Mouse (Mus musculus) macrophage (primary cell): Measurements from ENCODE around the gene Espn. TPM values are rescaled to one million over a fixed set of nuclear protein-coding genes. Genes with fewer than 3 reads are reported as not detected.

Source experiments
- H3K27ac ChIP-seq: fragments of 350-480 bp; formaldehyde crosslinking; 2 replicates; pipeline ENCODE4 v1.9.0; 2021
- H3K36me3 ChIP-seq: fragments of 350-480 bp; formaldehyde crosslinking; 2 replicates; pipeline ENCODE4 v1.9.0; 2021; ENCODE audit errors: inconsistent target
- H3K4me3 ChIP-seq: fragments of 350-480 bp; formaldehyde crosslinking; 2 replicates; pipeline ENCODE4 v1.9.0; 2021; ENCODE audit errors: inconsistent target
- H3K79me2 ChIP-seq: fragments of 350-480 bp; formaldehyde crosslinking; 2 replicates; pipeline ENCODE4 v1.9.0; 2021; ENCODE audit errors: inconsistent target
- WGBS: methylation state at CpG from one replicate; pipeline ENCODE4 v1.1.7; 2026; ENCODE audit warnings: inconsistent platforms; ENCODE audit not compliant: missing documents; 5-methylcytosine and 5-hydroxymethylcytosine counted together
- polyA plus RNA-seq: library from polyadenylated mRNA; stranded (reverse); fragments of 250-400 nt; gene quantifications from 3 replicates; pipeline ENCODE4 v1.2.4, GENCODE M21; 2018; ENCODE audit warnings: inconsistent platforms

Gene Espn
- polyA plus RNA-seq, 1 experiment from 2014 or later, result 0.34 TPM

- 21% methylated on average over 10 of the region's 10 CpGs for WGBS
- H3K4me3 ChIP-seq, result no peak overlapping the region
- no peak overlapping the region for H3K27ac ChIP-seq
- no peaks in the 10 kb centered on the region for H3K36me3 ChIP-seq
- no peaks in the 10 kb centered on the region for H3K79me2 ChIP-seq
Observed at GRCm38 (mm10) chr4:152072655-152073054, 79.5 kb downstream of the Espn start.

DNA sequence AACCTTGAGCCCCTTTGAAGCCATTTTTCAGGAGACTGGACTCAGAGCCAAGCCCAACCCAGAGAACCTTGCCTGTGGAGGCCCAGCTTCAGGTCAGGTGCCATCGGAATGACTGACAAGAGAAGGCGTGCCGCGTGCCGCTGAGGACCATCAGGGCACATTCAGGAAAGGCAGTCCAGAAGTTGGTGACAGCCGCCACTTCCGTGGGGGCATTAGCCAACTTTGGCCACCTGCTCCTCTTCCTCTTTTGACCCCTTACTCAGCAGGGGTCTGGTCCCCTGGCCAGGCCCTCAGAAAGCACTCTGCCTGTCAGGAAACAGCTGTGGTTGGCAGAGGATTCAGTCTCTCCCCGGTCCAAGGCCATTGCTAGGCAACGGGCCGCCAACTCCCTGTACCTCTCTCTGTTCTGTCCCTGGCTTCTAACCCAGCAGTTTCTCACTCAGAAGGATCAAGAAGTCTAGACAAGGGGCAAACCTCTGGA, 80.0 kb downstream of the Espn start, which contains the start of gene Plekhg5:
Gene Plekhg5, plus strand, starts transcription at position 378 of the 481 bp plus-strand sequence.
- WGBS, result 15% methylated on average over 10 of the region's 10 CpGs
- Histone ChIP-seq H3K36me3 (no peaks in the 10 kb centered on the region), H3K27ac (no peak within 1 kb of the TSS), H3K4me3 (no peak within 1 kb of the TSS), H3K79me2 (no peaks in the 10 kb centered on the region)

DNA sequence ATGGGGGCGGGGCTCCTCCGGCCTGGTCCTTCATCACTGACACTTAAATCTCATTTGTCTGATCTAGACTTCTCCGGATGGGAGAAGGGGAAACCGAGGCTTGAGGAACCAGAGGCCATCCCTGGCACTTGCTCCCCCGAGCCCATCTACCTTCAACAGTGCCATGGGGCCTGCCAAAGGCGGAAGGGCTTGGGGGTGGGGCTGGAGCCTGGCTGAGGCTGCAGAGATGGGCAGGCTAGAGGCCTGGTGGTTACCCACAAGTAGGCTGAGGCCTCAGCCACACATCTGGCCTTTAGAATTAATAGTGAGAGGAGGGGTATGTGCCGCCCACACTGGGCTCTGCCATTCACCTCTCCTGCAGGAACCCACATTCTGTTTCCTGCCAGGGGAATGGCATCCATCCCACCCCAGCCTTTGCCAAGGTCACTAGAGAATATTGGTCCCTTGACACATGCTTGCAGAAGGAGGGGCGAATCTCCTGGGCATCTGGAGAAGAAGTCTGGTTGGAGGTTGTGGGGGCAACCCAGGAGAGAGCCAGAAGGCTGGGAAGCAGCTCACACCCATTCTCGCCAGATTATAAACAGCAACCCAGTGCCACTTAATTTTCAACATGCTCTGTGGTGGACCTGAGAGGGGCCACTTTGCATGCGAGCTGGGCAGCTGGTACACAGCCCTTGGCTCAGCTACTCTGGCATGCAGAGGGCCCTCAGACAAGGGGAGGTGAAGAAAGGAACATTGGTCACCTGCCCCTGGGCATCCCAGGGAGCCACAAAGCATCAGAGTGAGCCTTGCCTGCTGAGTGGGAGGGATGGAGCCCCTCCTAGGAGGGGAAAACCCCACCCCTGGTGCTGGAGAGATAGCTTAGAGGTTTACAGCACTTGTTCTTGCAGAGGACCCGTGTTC, 81.4 kb downstream of the Espn start:
- Histone ChIP-seq H3K36me3 (no peaks in the 10 kb centered on the region), H3K79me2 (no peaks in the 10 kb centered on the region), H3K4me3 (no peak overlapping the region), H3K27ac (no peak overlapping the region)
- WGBS, result 50% methylated on average over 11 of the region's 11 CpGs

Other genes starting within 250 kb of the Espn start
- 27.8 to 45.3 TPM (median 43.7 TPM) in 3 replicates for gene Dnajc11, start 218.7 kb downstream of the Espn start, polyA plus RNA-seq
- gene Thap3, start 163.4 kb downstream of the Espn start, polyA plus RNA-seq, result 5.4 to 24.7 TPM (median 14.9 TPM) in 3 replicates
- gene Phf13, start 156.1 kb downstream of the Espn start, polyA plus RNA-seq, result 7.5 to 11.5 TPM (median 10.7 TPM) in 3 replicates
- gene Klhl21, start 143.6 kb downstream of the Espn start, polyA plus RNA-seq, result 5.1 to 13.0 TPM (median 8.0 TPM) in 3 replicates
- 3.5 to 5.0 TPM (median 4.8 TPM) in 3 replicates for gene Zbtb48, start 124.7 kb downstream of the Espn start, polyA plus RNA-seq
- gene Tas1r1, start 113.8 kb downstream of the Espn start, polyA plus RNA-seq, result not detected in 3 replicates
- gene Nol9, start 113.0 kb downstream of the Espn start, polyA plus RNA-seq, result 12.0 to 24.1 TPM (median 14.8 TPM) in 3 replicates
- gene Plekhg5, start 79.9 kb downstream of the Espn start, polyA plus RNA-seq, result 1.00 to 1.5 TPM (median 1.1 TPM) in 3 replicates
- gene Tnfrsf25, start 36.4 kb downstream of the Espn start, polyA plus RNA-seq, result 0.11 TPM in 1 of 3 replicates, not detected in the others
- gene Hes2, start 6.5 kb upstream of the Espn start, polyA plus RNA-seq, result 0.10 TPM in 1 of 3 replicates, not detected in the others
- 18.0 to 35.3 TPM (median 23.7 TPM) in 3 replicates for gene Acot7, start 25.8 kb upstream of the Espn start, polyA plus RNA-seq
- gene Gpr153, start 121.9 kb upstream of the Espn start, polyA plus RNA-seq, result not detected in 3 replicates
- gene Hes3, start 139.3 kb upstream of the Espn start, polyA plus RNA-seq, result not detected in 3 replicates
- gene Icmt, start 144.9 kb upstream of the Espn start, polyA plus RNA-seq, result 7.9 to 19.2 TPM (median 17.9 TPM) in 3 replicates
- not detected in 3 replicates for gene Rnf207, start 166.6 kb upstream of the Espn start, polyA plus RNA-seq
- 548 to 903 TPM (median 773 TPM) in 3 replicates for gene Rpl22, start 173.4 kb upstream of the Espn start, polyA plus RNA-seq
- gene Chd5, start 186.3 kb upstream of the Espn start, polyA plus RNA-seq, result 0.03 to 0.06 TPM (median 0.06 TPM) in 3 replicates